Mouse (Mus musculus): ENCODE data around the gene Zfp655.

Gene Zfp655

DNA sequence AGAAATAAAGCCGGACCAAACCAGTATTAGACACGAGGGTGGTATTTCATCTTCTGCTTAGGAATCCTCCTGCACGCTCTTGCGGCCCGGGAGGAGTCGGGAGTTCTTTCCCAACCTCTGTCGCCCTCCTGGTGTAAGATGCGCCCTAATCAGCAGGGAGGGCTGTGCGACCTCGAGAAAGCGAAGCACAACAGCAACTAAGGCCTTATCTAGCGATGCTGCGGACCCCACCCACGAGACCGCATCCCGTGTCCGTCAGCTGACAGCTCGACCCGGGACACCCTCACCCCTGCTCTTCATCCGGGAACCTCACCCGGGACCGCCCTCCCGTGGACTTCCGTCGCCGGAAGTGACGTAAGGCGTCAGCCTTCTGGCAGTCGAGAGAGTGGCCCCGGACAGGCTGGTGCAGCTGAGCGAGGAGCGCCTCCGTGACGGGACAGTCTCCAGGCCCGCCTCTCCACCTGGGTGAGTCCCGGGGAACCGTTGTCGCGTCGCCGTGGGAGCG is at the start of gene Zfp655:
Zfp655 (plus strand) TSS at position 349 of the 505 bp plus-strand sequence.
- in situ Hi-C loops (cut with MboI; ENCODE audit: unreplicated experiment in 2 of 2) = loop anchor here in 1 of 2 experiments (25.0 kb wide), 2 partner anchors 981 to 1256 kb away; partner anchors contain the start of genes Gm6370, Gm6408 and Rnf6

DNA sequence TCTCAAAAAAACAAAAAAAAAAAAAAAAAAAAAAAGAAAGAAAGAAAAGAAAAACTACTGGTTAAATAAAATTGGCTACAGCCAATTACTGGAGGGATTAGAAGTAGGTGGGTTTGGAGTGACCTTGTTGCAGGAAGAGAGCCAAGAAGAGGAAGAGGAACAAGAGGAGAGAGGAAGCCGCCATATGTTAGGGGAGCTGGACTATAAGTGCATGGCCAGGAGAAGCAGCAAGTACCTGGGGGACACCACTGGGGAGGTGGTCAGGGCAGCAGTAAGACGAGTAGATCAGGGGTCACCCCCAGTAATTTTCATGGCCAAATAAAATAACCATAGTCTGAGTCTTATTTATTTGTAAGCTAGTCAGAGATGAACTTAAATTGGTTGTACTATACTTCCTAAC is 46.3 kb upstream of the Zfp655 start:
- in situ Hi-C loops (cut with MboI; ENCODE audit: unreplicated experiment in 2 of 2) = no loop called here

DNA sequence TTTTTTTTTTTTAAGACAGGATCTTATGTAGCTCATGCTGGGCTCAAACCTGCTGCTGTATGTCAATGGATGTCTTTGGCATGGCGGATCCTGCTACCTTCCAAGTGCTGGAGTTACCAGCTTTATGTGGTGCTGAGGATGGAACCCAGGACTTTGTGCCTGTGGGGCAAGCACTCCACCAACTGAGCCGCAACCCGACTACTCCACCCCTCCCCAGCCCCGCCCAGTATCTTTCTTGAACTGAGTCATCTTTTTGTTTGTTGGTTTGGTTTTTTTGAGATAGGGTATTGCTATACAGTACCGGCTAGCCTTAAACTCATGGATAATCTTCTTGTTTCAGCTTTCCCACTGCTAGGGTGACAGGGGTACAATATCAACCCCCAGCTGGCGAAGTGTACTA is 42.1 kb upstream of the Zfp655 start:
- in situ Hi-C loops (cut with MboI; ENCODE audit: unreplicated experiment in 2 of 2) = no loop called here

DNA sequence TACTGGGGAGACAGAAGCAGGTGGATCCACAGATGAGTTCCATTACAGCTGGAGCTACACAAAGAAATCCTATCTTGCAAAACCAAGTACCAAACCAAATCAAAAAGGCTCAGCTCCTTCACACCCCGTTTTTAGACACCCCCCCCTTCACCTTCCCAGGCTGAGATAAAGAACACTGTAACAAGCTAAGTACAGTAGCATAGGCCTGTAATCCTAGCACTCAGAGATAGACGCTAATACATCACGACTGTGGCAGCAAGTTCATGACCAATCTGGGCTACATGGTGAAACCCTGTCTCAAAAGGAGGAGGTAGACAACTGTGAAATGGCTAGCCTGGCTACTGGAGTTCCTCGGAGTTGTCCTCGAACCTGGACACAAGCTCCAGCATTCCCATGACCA is 41.1 kb upstream of the Zfp655 start:
- in situ Hi-C loops (cut with MboI; ENCODE audit: unreplicated experiment in 2 of 2) = no loop called here

DNA sequence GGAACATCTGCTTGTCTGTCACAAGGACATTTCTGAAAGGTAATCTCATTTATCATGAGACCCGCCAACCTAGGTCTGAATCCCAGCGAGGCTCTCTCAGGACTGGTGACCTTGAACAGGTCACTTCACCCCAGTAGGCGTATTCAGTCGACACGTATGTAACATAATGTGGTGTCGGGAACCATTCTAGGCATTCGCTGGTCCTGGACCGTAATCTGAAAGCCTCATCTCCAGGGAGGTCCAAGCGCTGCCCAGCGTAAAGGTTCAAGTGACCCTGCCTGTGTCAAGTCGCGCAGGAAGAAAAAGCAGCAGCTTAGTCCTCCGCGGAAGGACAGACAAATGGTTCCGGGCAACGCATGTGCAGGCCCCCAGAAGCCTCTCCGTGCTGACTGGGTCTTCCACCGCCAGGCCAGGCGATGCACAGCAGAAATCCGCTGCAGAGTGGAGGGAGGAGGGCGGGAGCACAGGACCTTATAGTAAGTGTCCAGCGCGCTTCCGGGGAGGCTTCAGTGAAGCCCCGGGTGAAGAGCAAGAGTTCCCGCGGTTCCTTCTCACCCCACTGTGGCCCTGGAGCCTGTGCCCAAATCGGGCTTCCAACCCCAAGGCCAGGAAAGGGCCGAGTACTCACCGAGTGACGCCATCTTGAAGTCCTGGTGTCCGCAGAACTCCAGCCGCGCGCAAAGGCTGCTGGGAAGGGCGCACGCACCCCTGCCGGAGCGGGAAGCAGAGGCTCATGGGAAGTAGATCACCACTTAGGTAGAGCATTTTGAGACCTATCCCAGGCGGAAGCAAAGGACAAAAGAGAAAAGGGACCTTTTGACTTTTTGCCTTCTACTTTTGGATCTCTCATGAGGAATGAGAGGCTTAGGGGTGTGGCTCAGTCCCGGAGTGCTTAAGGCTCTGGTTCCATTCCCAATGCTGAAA is 40.4 kb upstream of the Zfp655 start:
- in situ Hi-C loops (cut with MboI; ENCODE audit: unreplicated experiment in 2 of 2) = no loop called here

DNA sequence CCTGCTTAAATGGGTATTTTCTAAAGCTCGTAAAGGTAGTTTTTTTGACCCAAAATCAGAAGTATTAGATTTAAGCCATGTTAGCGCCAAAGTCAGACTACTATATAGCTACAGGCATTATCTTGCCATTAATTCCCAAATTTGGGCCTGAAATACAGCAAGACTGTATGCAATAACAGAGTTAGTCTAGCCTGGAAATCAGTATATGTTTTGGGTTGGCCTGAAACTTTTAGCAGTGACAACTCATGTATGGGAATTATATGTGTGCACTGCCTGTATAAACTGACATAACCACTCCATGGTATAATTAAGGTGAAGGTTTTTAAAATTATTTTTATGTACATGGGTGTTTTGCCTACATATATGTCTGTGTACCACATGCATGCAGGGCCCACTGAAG is 39.6 kb upstream of the Zfp655 start, which contains the start of gene Atp5j2:
Atp5j2 (minus strand) TSS at position 101 of the 400 bp plus-strand sequence.
- in situ Hi-C loops (cut with MboI; ENCODE audit: unreplicated experiment in 2 of 2) = no loop called here

DNA sequence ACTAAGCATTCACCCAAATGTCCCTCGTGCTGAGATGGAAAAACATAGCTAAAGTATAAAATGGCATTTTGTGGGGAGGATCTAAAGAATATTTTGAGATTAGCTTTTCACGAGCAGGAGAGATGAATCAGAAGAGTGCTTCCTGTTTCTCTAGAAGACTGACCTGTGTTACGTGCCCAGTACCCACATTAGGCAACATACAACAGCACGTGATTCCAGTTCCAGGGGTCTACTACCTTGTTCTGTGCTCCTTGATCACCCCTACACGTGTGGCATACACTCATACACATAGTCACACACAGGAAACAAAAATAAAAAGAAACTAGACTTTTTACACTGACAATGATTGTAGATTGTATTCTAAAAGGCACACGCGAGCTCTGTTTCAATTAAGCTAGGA is 31.1 kb upstream of the Zfp655 start:
- in situ Hi-C loops (cut with MboI; ENCODE audit: unreplicated experiment in 2 of 2) = loop anchor here in 1 of 2 experiments (25.0 kb wide), 1 partner anchor 1862 kb away; no protein-coding TSS in a partner anchor

DNA sequence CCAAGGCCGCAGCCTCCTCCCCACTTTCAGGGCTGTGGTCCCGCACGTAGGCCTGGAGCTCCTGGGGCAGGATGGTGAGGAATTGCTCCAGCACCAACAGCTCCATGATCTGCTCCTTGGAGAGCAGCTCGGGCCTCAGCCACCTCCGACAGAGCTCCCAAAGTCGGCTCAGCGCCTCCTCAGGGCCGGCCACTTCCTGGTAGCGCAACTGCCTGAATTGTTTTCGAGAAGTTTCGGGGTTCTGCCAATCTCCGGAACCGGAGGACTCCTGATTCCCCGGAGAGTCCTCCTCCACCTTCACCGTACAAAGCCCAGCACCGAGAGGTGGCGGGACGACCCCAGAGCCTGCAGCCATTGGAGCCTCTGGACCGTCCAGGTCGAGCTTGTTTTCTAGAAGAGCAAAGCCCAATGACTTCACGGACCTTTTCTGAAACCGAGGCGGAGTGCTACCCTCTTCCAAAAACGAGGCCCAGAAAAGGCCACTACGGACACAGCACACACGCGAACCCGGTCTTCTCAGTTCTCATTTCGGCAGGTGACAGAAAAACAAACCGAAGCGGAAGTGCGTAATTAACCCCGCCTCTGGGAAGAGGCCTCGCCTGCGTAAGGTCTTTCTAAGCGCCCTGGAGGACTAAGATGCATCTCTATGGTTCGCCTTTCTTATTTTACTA is 30.1 kb upstream of the Zfp655 start, which contains the start of gene Zkscan14:
Zkscan14 (minus strand) TSS at position 548 of the 671 bp plus-strand sequence.
- in situ Hi-C loops (cut with MboI; ENCODE audit: unreplicated experiment in 2 of 2) = loop anchor here in 1 of 2 experiments (25.0 kb wide), 1 partner anchor 1861 kb away; no protein-coding TSS in a partner anchor

DNA sequence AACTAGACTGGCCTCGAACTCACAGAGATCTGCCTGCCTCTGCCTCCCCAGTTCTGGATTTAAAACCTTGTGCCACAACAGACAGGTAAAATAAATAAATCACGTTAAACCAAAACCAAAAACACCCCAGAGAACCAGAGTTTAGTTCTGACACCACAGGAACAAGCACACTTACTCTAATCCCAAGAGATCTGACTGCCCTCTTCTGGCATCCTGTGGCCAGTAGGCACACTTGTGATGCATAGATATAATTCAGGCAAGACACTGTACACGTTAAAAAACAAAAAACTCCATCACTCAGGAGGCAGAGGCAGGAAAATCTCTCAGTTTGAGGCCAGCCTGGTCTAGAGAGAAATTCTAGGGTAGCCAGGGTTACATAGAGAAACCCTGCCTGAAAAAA is 29.1 kb upstream of the Zfp655 start:
- in situ Hi-C loops (cut with MboI; ENCODE audit: unreplicated experiment in 2 of 2) = loop anchor here in 1 of 2 experiments (25.0 kb wide), 1 partner anchor 1860 kb away; no protein-coding TSS in a partner anchor

DNA sequence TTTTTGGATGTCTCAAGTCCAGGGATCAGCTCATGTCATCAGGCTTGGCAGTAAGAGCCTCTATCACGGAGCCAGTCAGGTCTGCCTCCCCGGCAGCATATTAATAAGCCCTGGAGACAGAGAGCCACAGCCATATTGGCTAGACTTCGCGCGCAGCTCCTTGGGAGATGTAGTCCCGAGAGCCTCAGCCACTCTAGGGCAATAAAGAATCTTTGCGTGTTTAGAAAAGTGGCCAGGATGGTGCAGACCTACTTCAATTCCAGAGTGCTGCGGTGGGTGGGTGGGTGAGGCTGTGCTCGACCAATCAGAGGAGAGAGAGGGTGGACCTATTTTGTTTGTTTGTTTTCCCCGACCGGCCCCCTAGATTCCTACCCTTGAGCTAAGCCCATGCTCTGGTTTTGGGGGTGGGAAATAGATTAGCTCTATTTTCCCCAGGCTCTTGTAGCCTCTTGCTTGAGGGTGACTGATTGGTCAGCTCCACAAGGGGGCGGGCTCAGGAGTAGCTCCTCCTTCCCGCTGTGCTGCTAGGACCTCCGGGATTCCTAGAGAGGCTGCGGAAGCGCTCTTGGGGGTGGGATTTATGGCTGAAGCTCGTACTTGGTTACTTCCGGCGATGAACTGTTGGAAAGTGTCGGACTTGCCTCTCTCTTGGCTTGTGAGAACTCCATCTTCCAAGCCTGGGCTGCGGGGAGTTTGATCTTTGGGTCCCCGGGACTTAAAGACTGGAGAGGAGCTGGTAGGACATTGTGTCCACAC is 27.4 kb upstream of the Zfp655 start, which contains the start of gene Zkscan5:
Zkscan5 (plus strand) TSS at position 627 of the 756 bp plus-strand sequence.
- in situ Hi-C loops (cut with MboI; ENCODE audit: unreplicated experiment in 2 of 2) = loop anchor here in 1 of 2 experiments (25.0 kb wide), 1 partner anchor 1858 kb away; no protein-coding TSS in a partner anchor

DNA sequence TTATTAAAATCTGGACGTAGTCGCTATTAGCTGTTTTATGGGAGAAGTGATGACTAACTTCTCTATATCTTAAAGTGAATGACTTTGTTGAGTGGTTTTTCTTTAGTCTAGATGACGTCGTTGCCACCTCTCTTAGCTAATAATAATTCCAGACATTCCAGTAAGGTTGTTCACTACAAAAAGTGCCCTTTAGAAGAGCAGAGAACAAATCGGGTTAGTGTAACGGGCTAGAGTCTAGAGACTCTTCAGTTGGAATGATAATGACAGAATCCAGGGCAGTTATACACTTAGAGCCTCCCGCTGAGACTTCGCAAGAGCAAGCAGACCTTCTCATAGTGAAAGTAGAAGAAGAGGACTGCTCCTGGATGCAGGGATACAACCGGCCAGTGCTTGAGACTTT is 26.5 kb upstream of the Zfp655 start:
- in situ Hi-C loops (cut with MboI; ENCODE audit: unreplicated experiment in 2 of 2) = loop anchor here in 1 of 2 experiments (25.0 kb wide), 1 partner anchor 1857 kb away; no protein-coding TSS in a partner anchor

DNA sequence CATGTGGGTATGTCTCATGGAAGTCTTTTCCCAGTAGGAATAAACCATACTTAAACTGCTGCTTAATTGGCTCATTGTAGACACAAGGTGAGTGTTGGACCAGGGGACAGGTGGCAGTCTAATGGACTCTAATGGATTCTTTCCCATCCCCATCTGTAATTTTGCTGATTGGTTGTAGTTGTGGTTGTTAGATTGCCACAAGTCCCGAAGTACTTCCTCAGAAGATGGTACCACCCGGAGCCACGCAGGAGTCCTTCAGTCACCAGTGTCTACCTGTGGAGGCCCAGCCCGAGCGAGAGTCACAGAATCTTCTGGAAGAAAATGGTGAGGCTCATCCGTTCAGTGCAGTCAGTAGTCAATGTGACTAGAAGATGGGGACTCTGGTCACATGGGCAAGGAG is 24.1 kb upstream of the Zfp655 start:
- in situ Hi-C loops (cut with MboI; ENCODE audit: unreplicated experiment in 2 of 2) = loop anchor here in 1 of 2 experiments (25.0 kb wide), 1 partner anchor 1855 kb away; no protein-coding TSS in a partner anchor

DNA sequence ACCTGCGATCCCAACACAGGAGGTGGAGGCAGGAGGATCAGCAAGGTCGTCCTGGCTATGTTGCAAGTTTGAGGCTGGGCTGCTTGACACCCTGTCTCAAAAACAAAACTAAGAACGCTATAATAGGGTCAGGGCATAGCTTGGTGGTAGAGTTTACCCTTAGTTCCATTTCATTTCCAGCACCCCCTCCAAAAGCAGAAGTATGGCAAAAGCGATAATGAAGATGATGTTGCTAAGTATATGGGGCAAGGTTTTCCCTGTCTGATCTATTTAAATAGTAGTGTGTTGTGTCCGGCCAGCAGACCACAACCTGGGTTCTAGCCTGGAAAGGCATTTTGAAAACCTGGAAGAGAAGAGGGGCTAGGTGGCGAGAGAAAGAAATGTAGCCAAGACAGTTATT is 23.6 kb upstream of the Zfp655 start:
- in situ Hi-C loops (cut with MboI; ENCODE audit: unreplicated experiment in 2 of 2) = loop anchor here in 1 of 2 experiments (25.0 kb wide), 1 partner anchor 1854 kb away; no protein-coding TSS in a partner anchor

DNA sequence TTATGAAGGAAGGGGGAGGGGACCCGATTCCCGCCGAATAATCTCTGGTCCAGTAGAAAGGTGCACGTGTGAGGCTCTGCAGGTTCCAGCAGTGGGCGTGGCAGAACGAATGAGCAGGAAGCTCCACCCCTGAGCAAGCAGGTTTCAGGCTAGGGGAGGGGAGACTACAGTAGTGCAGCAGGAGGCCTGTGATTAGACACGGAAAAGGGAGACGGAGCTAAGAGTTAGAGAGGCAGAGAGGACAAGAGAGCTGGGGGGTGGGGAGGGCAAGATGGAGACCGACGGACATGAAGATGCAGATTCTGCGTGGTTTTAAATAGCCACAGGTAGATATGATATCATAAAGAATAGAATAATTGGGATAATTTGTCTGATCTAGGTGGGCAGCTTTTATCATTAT is 23.1 kb upstream of the Zfp655 start:
- in situ Hi-C loops (cut with MboI; ENCODE audit: unreplicated experiment in 2 of 2) = loop anchor here in 1 of 2 experiments (25.0 kb wide), 1 partner anchor 1854 kb away; no protein-coding TSS in a partner anchor

DNA sequence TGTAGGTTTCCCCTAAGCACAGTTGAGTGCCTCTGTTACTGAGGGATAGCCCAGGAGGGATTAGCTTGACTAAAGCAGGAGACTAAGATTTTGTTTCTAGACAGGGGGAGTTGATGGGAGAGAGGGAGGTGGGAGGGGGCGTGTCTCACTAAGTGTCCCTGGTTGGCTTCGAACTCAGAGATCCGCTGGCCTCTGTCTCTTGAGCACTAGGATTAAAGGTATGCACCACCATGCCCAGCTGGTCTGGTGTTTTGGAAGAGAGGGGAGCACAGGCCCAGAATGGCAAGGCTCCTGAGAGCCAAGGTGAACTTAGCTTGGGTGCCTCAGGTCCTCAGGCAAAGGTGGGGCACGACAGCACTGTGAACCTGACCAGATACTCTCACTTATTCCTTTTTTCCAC is 20.2 kb upstream of the Zfp655 start:
- in situ Hi-C loops (cut with MboI; ENCODE audit: unreplicated experiment in 2 of 2) = loop anchor here in 1 of 2 experiments (25.0 kb wide), 1 partner anchor 1851 kb away; no protein-coding TSS in a partner anchor

DNA sequence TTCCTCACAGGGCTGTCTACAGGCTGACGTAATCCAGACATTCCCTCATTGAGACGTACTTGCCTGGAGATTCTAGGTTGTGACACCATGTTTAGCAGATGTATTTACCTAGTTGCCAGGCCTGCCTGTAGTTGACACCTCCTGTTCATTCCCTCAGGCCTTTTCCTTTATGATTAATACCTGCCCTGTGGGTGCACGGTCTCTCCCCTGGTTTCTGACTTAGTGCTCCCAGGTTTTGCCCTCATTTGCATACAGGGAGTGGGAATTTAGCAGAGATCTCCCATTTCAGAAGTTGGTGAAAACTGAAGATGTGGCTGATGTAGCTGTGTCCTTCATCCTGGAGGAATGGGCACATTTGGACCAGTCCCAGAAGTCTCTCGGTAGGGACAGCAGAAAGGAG is 19.3 kb upstream of the Zfp655 start:
- in situ Hi-C loops (cut with MboI; ENCODE audit: unreplicated experiment in 2 of 2) = loop anchor here in 1 of 2 experiments (25.0 kb wide), 1 partner anchor 1850 kb away; no protein-coding TSS in a partner anchor

DNA sequence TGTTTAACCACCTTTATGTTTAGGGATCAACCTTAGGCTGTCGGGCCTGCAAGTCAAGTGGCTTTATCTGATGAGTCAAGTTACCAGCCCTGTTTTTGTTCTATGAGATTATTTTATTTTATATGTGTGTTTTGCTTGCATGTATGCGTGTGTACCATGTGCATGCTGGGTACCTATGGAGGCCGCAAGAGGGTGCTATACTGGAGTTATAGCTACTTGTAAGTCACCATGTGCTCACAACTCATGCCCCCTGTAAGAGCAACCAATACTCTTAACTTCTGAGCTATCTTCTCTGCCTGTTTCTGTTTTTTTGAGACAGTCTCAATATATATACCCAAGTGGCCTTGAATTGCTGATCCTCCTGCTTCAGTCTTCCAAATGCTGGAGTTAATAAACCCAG is 18.0 kb upstream of the Zfp655 start:
- in situ Hi-C loops (cut with MboI; ENCODE audit: unreplicated experiment in 2 of 2) = loop anchor here in 1 of 2 experiments (25.0 kb wide), 1 partner anchor 1849 kb away; no protein-coding TSS in a partner anchor

DNA sequence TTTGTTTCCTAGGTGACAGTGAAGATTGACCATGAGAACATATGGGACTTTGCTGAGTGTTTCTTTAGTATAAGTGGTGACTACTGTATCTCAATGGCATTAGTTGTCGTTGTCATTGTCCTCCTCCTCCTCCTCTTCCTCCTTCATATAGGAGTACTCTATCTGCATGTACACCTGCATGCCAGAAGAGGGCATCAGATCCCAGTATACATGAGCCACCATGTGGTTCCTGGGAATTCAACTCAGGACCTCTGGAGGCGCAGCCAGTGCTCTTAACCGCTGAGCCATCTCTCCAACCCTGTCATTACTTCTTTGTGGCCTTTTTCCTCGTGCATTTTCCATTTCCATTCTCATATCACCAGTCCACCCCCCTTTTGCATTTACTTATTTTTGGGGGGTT is 16.8 kb upstream of the Zfp655 start:
- in situ Hi-C loops (cut with MboI; ENCODE audit: unreplicated experiment in 2 of 2) = loop anchor here in 1 of 2 experiments (25.0 kb wide), 1 partner anchor 1848 kb away; no protein-coding TSS in a partner anchor

DNA sequence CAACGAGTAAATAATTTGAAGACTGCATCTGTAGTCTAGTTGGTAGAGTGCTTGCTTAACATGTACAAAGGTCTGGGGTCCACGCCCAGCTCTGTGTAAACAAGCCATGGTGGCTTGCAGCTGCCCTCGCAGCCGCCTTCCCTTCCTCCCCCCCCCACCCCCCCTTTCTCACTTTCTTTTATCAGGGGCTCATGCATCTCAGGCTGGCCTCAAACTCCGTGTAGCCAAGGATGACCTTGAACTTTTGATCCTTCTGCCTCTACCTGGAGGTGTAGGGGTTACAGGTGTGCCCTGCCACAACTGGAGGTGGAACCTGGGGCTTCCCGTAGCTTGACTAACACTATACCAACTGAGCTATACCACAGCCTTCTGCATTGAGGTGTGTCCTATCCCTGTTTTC is 13.8 kb upstream of the Zfp655 start:
- in situ Hi-C loops (cut with MboI; ENCODE audit: unreplicated experiment in 2 of 2) = loop anchor here in 1 of 2 experiments (25.0 kb wide), 1 partner anchor 1845 kb away; no protein-coding TSS in a partner anchor

Measured in v-Abl transformed pro-B cells (cell line).